Mouse (Mus musculus): ENCODE results near the gene Dbndd2. TPM values are rescaled to one million over a fixed set of nuclear protein-coding genes. Genes with fewer than 3 reads are reported as not detected.

Dbndd2 gene
- total and polyA plus RNA-seq, 2 experiments from 2014 or later, result 17.6 to 21.7 TPM

DNA sequence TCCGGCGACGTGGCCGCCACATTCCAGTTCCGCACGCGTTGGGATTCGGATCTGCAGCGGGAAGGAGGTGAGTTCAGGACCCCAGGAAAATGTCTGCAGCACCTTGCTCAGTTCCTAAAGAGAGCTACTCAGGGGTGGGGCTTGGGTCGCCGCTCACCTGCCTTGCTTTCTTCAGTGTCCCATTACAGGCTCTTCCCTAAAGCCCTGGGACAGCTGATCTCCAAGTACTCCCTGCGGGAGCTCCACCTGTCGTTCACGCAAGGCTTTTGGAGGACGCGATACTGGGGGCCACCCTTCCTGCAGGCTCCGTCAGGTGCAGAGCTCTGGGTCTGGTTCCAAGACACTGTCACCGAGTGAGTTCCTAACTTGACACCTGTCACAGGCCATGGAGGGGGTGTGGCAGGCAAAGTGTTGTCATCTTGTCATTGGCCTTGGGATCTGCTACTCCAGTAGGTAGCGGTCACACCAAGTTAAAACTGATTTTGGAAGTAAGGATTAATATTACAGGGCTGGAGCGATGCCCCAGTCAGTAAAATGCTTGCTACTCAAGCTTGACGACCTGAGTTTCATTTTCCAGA, 11.9 kb downstream of the Dbndd2 start:
- peak overlapping the region; percentile 59 for H3K9ac ChIP-seq
- ATAC-seq (peak; percentile 29), DNase-seq (no peak)
- H3K9me3 ChIP-seq (ENCODE audit: low read length), result no peaks in the 10 kb centered on the region
- 7% methylated on average over 21 of the region's 21 CpGs for WGBS
- peak overlapping the region; percentile 65 for H3K27ac ChIP-seq (ENCODE audit: low read depth, low read length)
- 0 out of 2 replicates have a peak, but pooled peaks have one; percentile 19 for TF ChIP-seq CTCF (IDR thresholded peaks at IDR 0.05; ENCODE audit: low read depth)
- H3K36me3 ChIP-seq (ENCODE audit: insufficient read depth), result peaks cover 28% of the 10 kb centered on the region
- peak overlapping the region; percentile 74 for H3K4me3 ChIP-seq (ENCODE audit: low read depth, low read length)
- no peaks in the 10 kb centered on the region for H3K27me3 ChIP-seq (ENCODE audit: insufficient read depth, low read length)
- H3K4me2 ChIP-seq (ENCODE audit: low read depth), result peak overlapping the region; percentile 95
- H3K4me1 ChIP-seq (ENCODE audit: insufficient read depth), result peaks cover 8% of the 10 kb centered on the region; the same call in 1 of the 2 replicates

DNA sequence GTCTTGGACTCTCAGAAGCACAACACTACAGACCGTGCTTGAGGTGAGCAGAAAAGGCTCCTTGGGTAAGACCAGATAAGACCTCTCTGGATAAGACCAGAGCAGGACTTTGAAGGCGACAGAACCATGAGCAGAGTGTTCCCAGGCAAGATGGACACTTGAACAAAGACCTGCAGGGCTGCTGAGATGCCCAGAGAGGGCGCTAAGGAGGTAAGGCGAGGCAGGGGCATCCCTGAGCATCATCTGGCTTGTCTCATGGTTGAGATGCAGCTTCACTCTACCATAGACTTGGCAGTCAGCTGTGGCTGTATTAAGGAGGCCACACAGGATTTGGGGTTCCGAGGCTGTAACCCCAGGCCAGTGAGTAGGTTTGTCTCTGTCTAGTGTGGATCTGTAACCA, 13.4 kb downstream of the Dbndd2 start:
- peaks cover 43% of the 10 kb centered on the region for H3K36me3 ChIP-seq (ENCODE audit: insufficient read depth)
- no peak overlapping the region for H3K4me2 ChIP-seq (ENCODE audit: low read depth)
- peaks cover 8% of the 10 kb centered on the region; the same call in 1 of the 2 replicates for H3K4me1 ChIP-seq (ENCODE audit: insufficient read depth)
- no peak for TF ChIP-seq CTCF (IDR thresholded peaks at IDR 0.05; ENCODE audit: low read depth)
- H3K9me3 ChIP-seq (ENCODE audit: low read length), result no peaks in the 10 kb centered on the region
- no peak overlapping the region for H3K4me3 ChIP-seq (ENCODE audit: low read depth, low read length)
- no peak overlapping the region for H3K9ac ChIP-seq
- ATAC-seq (no peak), DNase-seq (no peak)
- WGBS, result 77% methylated on average over 5 of the region's 5 CpGs
- H3K27ac ChIP-seq (ENCODE audit: low read depth, low read length), result no peak overlapping the region
- no peaks in the 10 kb centered on the region for H3K27me3 ChIP-seq (ENCODE audit: insufficient read depth, low read length)

DNA sequence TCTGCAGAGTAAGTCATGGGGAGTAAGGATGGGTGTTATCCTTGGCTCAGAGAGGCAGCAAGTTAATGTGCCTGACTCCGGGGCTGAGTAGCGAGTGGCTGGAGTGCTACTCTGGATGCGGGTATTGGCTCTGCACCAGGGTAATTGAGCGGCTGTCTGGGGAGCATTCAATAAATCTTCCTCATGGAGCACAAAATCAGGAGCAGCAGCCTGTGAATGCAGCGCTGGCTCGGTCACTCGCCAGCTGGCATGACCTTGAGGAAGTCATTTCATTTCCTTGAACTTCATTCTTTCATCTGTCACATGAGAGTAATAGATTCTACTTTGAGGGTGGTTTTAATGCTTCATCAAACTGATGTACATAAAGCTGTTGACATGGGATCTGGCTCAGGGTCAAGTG, 14.6 kb downstream of the Dbndd2 start:
- 0 out of 2 replicates have a peak, but pooled peaks cover 3% of the 10 kb centered on the region for H3K9me3 ChIP-seq (ENCODE audit: low read length)
- DNase-seq, result no peak
- peaks cover 52% of the 10 kb centered on the region for H3K36me3 ChIP-seq (ENCODE audit: insufficient read depth)
- no peak for TF ChIP-seq CTCF (IDR thresholded peaks at IDR 0.05; ENCODE audit: low read depth)
- no peak overlapping the region for H3K4me3 ChIP-seq (ENCODE audit: low read depth, low read length)
- WGBS, result 93% methylated on average over 7 of the region's 7 CpGs
- ATAC-seq, result no peak
- no peak overlapping the region for H3K4me2 ChIP-seq (ENCODE audit: low read depth)
- H3K27me3 ChIP-seq (ENCODE audit: insufficient read depth, low read length), result no peaks in the 10 kb centered on the region
- H3K9ac ChIP-seq, result no peak overlapping the region
- no peak overlapping the region for H3K27ac ChIP-seq (ENCODE audit: low read depth, low read length)
- H3K4me1 ChIP-seq (ENCODE audit: insufficient read depth), result peaks cover 8% of the 10 kb centered on the region; the same call in 1 of the 2 replicates

DNA sequence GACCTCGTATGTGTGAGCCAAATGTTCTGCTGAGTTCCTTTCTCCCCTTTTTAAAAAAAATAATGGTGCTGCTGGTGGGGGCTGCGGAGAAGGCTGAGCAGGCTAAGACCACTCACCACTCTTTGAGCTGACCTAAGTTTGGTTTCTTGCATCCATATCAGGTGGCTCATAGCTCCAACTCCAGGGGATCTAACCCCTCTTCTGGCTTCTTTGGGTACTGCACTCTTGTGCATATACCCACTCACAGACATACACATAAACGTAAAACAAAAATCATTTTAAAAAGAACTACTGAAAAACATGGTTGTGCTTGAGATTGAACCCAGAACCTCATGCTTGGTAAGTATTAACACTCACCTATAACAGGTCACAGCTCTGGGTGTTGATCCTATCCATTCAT, 19.0 kb downstream of the Dbndd2 start:
- DNase-seq (no peak), ATAC-seq (no peak)
- H3K4me1 ChIP-seq (ENCODE audit: insufficient read depth), result no peaks in the 10 kb centered on the region
- H3K4me3 ChIP-seq (ENCODE audit: low read depth, low read length), result no peak overlapping the region
- H3K9me3 ChIP-seq (ENCODE audit: low read length), result 0 out of 2 replicates have a peak, but pooled peaks cover 3% of the 10 kb centered on the region
- WGBS, result over 99% methylated on average over 3 of the region's 3 CpGs
- no peaks in the 10 kb centered on the region for H3K27me3 ChIP-seq (ENCODE audit: insufficient read depth, low read length)
- H3K27ac ChIP-seq (ENCODE audit: low read depth, low read length), result no peak overlapping the region
- peaks cover 55% of the 10 kb centered on the region for H3K36me3 ChIP-seq (ENCODE audit: insufficient read depth)
- no peak for TF ChIP-seq CTCF (IDR thresholded peaks at IDR 0.05; ENCODE audit: low read depth)
- H3K4me2 ChIP-seq (ENCODE audit: low read depth), result no peak overlapping the region
- no peak overlapping the region for H3K9ac ChIP-seq

DNA sequence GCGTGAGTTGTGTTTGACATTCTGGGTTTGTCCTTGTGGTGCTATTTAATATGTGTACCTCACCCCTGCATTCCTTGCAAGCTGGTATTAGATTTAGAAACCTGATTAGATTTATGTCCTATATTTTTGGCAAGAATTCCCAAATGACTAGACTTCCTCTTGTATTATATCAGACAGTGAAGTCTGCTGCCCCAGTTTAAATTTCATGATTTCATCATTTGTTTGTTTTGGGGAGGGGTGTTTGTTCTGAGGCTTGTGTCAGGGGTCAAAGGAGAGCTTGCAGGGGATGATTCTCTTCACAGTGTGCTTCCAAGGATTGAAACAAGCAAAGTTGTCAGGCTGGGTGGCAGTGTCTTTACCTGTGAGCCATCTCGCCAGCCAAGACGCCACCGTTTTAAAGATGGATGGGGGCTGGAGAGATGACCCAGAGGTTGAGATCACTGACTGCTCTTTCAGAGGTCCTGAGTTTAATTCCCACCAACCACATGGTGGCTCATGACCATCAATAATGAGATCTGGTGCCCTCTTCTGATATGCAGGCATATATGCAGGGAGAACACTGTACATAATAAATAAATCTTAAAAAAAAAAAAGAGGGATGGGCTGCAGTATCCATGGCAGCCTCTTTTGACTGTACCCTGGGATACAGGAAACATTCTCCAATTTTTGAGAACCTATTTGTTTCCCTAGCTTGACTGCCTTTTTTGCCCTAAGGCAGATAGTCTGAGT, 19.9 kb downstream of the Dbndd2 start:
- H3K27me3 ChIP-seq (ENCODE audit: insufficient read depth, low read length), result no peaks in the 10 kb centered on the region
- no peak overlapping the region for H3K27ac ChIP-seq (ENCODE audit: low read depth, low read length)
- H3K4me2 ChIP-seq (ENCODE audit: low read depth), result no peak overlapping the region
- H3K9me3 ChIP-seq (ENCODE audit: low read length), result 0 out of 2 replicates have a peak, but pooled peaks cover 3% of the 10 kb centered on the region
- no peak for DNase-seq
- no peak for TF ChIP-seq CTCF (IDR thresholded peaks at IDR 0.05; ENCODE audit: low read depth)
- ATAC-seq, result no peak
- H3K4me3 ChIP-seq (ENCODE audit: low read depth, low read length), result no peak overlapping the region
- H3K36me3 ChIP-seq (ENCODE audit: insufficient read depth), result peaks cover 48% of the 10 kb centered on the region
- no peaks in the 10 kb centered on the region for H3K4me1 ChIP-seq (ENCODE audit: insufficient read depth)
- 95% methylated on average over 4 of the region's 4 CpGs for WGBS
- H3K9ac ChIP-seq, result no peak overlapping the region

DNA sequence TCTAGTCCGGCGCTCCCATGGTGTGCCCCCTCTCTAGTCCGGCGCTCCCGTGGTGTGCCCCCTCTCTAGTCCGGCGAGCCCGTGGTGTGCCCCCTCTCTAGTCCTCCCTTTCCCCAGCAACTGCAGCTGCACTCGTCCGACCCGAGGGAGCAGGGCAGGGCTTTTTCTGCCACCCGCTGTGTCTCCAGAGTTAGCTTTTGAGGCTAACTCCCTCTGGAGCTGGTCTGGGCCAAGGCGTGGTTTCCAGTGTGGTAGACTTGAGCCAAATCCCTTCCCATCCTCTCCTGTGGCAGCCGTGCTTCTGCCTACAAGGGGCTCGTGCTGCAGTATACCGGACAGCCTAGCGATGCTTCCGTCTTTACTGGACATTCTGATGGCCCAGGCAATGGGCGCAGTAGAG, 21.9 kb downstream of the Dbndd2 start:
- DNase-seq (no peak), ATAC-seq (no peak)
- no peaks in the 10 kb centered on the region for H3K27me3 ChIP-seq (ENCODE audit: insufficient read depth, low read length)
- 0 out of 2 replicates have a peak, but pooled peaks cover 3% of the 10 kb centered on the region for H3K9me3 ChIP-seq (ENCODE audit: low read length)
- H3K4me3 ChIP-seq (ENCODE audit: low read depth, low read length), result no peak overlapping the region
- H3K4me2 ChIP-seq (ENCODE audit: low read depth), result no peak overlapping the region
- TF ChIP-seq CTCF (IDR thresholded peaks at IDR 0.05; ENCODE audit: low read depth), result no peak
- WGBS, result 81% methylated on average over 19 of the region's 19 CpGs
- no peak overlapping the region for H3K9ac ChIP-seq
- peaks cover 30% of the 10 kb centered on the region for H3K36me3 ChIP-seq (ENCODE audit: insufficient read depth)
- no peak overlapping the region for H3K27ac ChIP-seq (ENCODE audit: low read depth, low read length)
- no peaks in the 10 kb centered on the region for H3K4me1 ChIP-seq (ENCODE audit: insufficient read depth)

DNA sequence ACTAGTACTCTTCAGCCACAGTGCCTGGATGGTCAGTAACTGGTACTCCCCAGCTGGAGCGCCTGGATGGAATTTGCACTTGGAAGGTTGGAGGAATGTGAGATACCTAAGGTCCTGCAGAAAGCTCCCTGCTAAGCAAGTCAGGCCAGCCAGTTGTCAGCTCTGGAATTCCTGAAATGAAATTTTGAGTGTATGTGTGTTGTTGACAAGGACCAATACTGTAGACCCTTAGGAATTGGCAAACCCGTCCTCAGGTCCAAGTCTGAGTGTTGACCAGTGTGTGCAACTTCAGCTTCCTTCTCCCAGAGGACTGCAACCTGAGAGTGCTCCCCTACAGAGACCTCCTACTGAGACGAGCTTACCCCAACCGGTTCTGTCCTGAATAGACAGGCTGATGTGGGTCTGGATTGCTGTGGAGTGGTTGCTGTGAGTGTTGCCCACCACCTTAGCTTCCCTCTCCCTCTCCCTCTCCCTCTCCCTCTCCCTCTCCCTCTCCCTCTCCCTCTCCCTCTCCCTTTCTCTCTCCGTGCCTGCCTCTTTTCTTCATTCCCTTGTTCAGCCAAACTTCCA, 24.8 kb downstream of the Dbndd2 start:
- H3K27ac ChIP-seq (ENCODE audit: low read depth, low read length), result no peak overlapping the region
- no peak overlapping the region for H3K4me2 ChIP-seq (ENCODE audit: low read depth)
- no peak for DNase-seq
- no peak for TF ChIP-seq CTCF (IDR thresholded peaks at IDR 0.05; ENCODE audit: low read depth)
- H3K36me3 ChIP-seq (ENCODE audit: insufficient read depth), result peaks cover 6% of the 10 kb centered on the region; the same call in 1 of the 2 replicates
- no peaks in the 10 kb centered on the region for H3K9me3 ChIP-seq (ENCODE audit: low read length)
- no peak for ATAC-seq
- 42% methylated on average over 4 of the region's 5 CpGs for WGBS
- H3K27me3 ChIP-seq (ENCODE audit: insufficient read depth, low read length), result no peaks in the 10 kb centered on the region
- no peak overlapping the region for H3K9ac ChIP-seq
- H3K4me1 ChIP-seq (ENCODE audit: insufficient read depth), result no peaks in the 10 kb centered on the region
- H3K4me3 ChIP-seq (ENCODE audit: low read depth, low read length), result no peak overlapping the region
